Mouse (Mus musculus): ENCODE measurements around the gene Rfxank.

- TF ChIP-seq POLR2A (IDR thresholded peaks at IDR 0.05; ENCODE audit: borderline replicate concordance, extremely low read depth, low read depth, low read length) (no peak), CTCF (IDR thresholded peaks at IDR 0.05; ENCODE audit: insufficient read depth, low read length) (no peak)
Measured at GRCm38 (mm10) chr8:70157240-70157800, 18.4 kb upstream of the Rfxank start.
